ENCODE assay signal across 13 mouse cellular contexts in genomic region chr1:189744914-189745710, GRCm38 (mm10). TPM values are rescaled to one million over a fixed set of nuclear protein-coding genes. Genes with fewer than 3 reads are reported as not detected.
DNase-seq lines count a peak whose midpoint lies in the region; ATAC-seq and TF ChIP-seq lines count a peak whose summit lies in the region.
"Had no signal": no experiment of that assay in that cellular context is flagged by ENCODE, and none has a peak within 500 bp of the region (broad histone marks: within the 10 kb centered on the region; RNA-seq: fewer than 3 reads in every experiment).

No protein-coding gene starts in this region.

- peak overlapping the region; percentile 4 for H3K27ac ChIP-seq in forebrain, embryonic 10.5 days
- no peak overlapping the region for H3K27ac ChIP-seq in forebrain, embryonic 15.5 days (replicated peaks)
- peak overlapping the region; percentile 70 for H3K27ac ChIP-seq in hindbrain, embryonic 10.5 days
- H3K27ac ChIP-seq in hindbrain, postnatal 0 days, result no peak overlapping the region
- no peak overlapping the region for H3K27ac ChIP-seq in neural tube, embryonic 15.5 days (replicated peaks)
- H3K27ac ChIP-seq: hindbrain, embryonic 14.5 days; layer of hippocampus, adult 2 months; liver, embryonic 15.5 days; stomach, postnatal 0 days had no signal

- H3K4me3 ChIP-seq in forebrain, embryonic 10.5 days, result no peak overlapping the region
- H3K4me3 ChIP-seq in forebrain, embryonic 15.5 days, result no peak overlapping the region
- H3K4me3 ChIP-seq in hindbrain, embryonic 10.5 days, result no peak overlapping the region
- H3K4me3 ChIP-seq in hindbrain, postnatal 0 days (ENCODE audit: low read length), result no peak overlapping the region
- no peak overlapping the region for H3K4me3 ChIP-seq in neural tube, embryonic 15.5 days (replicated peaks)
- H3K4me3 ChIP-seq: layer of hippocampus, adult 2 months; liver, embryonic 15.5 days had no signal

- no peak overlapping the region for H3K4me2 ChIP-seq in forebrain, embryonic 15.5 days (replicated peaks)
- H3K4me2 ChIP-seq in hindbrain, postnatal 0 days (ENCODE audit: low read depth, low read length), result no peak overlapping the region
- H3K4me2 ChIP-seq in neural tube, embryonic 15.5 days, result no peak overlapping the region
- H3K4me2 ChIP-seq: hindbrain, embryonic 14.5 days; liver, embryonic 15.5 days had no signal

- H3K9ac ChIP-seq in forebrain, embryonic 15.5 days (replicated peaks), result no peak overlapping the region
- no peak overlapping the region for H3K9ac ChIP-seq in hindbrain, postnatal 0 days (replicated peaks; ENCODE audit: low read length)
- no peak overlapping the region for H3K9ac ChIP-seq in neural tube, embryonic 15.5 days (replicated peaks)
- H3K9ac ChIP-seq: hindbrain, embryonic 14.5 days; liver, embryonic 15.5 days had no signal

- H3K27me3 ChIP-seq in forebrain, embryonic 10.5 days (ENCODE audit: poor library complexity, severe bottlenecking), result no peaks in the 10 kb centered on the region
- no peaks in the 10 kb centered on the region for H3K27me3 ChIP-seq in forebrain, embryonic 15.5 days
- no peaks in the 10 kb centered on the region for H3K27me3 ChIP-seq in hindbrain, embryonic 10.5 days (ENCODE audit: insufficient read depth, poor library complexity, severe bottlenecking)
- H3K27me3 ChIP-seq in hindbrain, postnatal 0 days (ENCODE audit: insufficient read depth, low read length), result no peaks in the 10 kb centered on the region
- no peaks in the 10 kb centered on the region for H3K27me3 ChIP-seq in neural tube, embryonic 15.5 days (replicated peaks)

- H3K36me3 ChIP-seq in forebrain, embryonic 10.5 days (replicated peaks), result 0 out of 2 replicates have a peak, but pooled peaks cover 5% of the 10 kb centered on the region
- no peaks in the 10 kb centered on the region for H3K36me3 ChIP-seq in forebrain, embryonic 15.5 days
- peaks cover 8% of the 10 kb centered on the region; the same call in 1 of the 2 replicates for H3K36me3 ChIP-seq in hindbrain, embryonic 10.5 days
- H3K36me3 ChIP-seq in hindbrain, postnatal 0 days (ENCODE audit: insufficient read depth, low read length), result no peaks in the 10 kb centered on the region
- no peaks in the 10 kb centered on the region for H3K36me3 ChIP-seq in neural tube, embryonic 15.5 days
- H3K36me3 ChIP-seq: liver, embryonic 15.5 days had no signal

- no peak for ATAC-seq in forebrain, embryonic 15.5 days (replicated peaks)
- ATAC-seq in hindbrain, postnatal 0 days, result no peak
- no peak for ATAC-seq in neural tube, embryonic 15.5 days (ENCODE audit: low FRiP score)

- 67% methylated on average over 4 of the region's 4 CpGs for WGBS in forebrain, embryonic 10.5 days
- WGBS in forebrain, embryonic 15.5 days, result 73% methylated on average over 4 of the region's 4 CpGs
- WGBS in hindbrain, embryonic 10.5 days, result 55% methylated on average over 4 of the region's 4 CpGs
- WGBS in hindbrain, postnatal 0 days, result 62% methylated on average over 4 of the region's 4 CpGs
- WGBS in neural tube, embryonic 15.5 days, result 71% methylated on average over 4 of the region's 4 CpGs

- peaks cover 9% of the 10 kb centered on the region for H3K4me1 ChIP-seq in forebrain, embryonic 10.5 days
- H3K4me1 ChIP-seq in forebrain, embryonic 15.5 days, result no peaks in the 10 kb centered on the region
- peaks cover 13% of the 10 kb centered on the region for H3K4me1 ChIP-seq in hindbrain, embryonic 10.5 days (replicated peaks)
- H3K4me1 ChIP-seq in hindbrain, postnatal 0 days (ENCODE audit: insufficient read depth, low read length), result no peaks in the 10 kb centered on the region
- H3K4me1 ChIP-seq in neural tube, embryonic 15.5 days, result no peaks in the 10 kb centered on the region
- H3K4me1 ChIP-seq: liver, embryonic 15.5 days had no signal

- no peak for DNase-seq in forebrain, embryonic 10.5 days (ENCODE audit: extremely low spot score, low spot score)
- DNase-seq in hindbrain, embryonic 10.5 days (ENCODE audit: low spot score), result no peak
- no peak for DNase-seq in hindbrain, postnatal 0 days (ENCODE audit: low spot score)
- DNase-seq in neural tube, embryonic 10.5 days (ENCODE audit: extremely low spot score, low spot score), result peak; percentile 23
- DNase-seq in spleen, postnatal 4 days (ENCODE audit: low spot score in 2 of 2), result no peak
- no peak for DNase-seq in ovary, postnatal 36 days (ENCODE audit: low spot score)
- DNase-seq: cerebellum, postnatal 14 days had no signal

- no peaks in the 10 kb centered on the region for H3K9me3 ChIP-seq in forebrain, embryonic 10.5 days
- H3K9me3 ChIP-seq in forebrain, embryonic 15.5 days, result no peaks in the 10 kb centered on the region
- H3K9me3 ChIP-seq in hindbrain, embryonic 10.5 days, result no peaks in the 10 kb centered on the region
- H3K9me3 ChIP-seq in hindbrain, postnatal 0 days (ENCODE audit: low read length), result no peaks in the 10 kb centered on the region
- H3K9me3 ChIP-seq in neural tube, embryonic 15.5 days (replicated peaks), result no peaks in the 10 kb centered on the region
- H3K9me3 ChIP-seq: liver, embryonic 15.5 days had no signal

- no peak for TF ChIP-seq CTCF in hindbrain, postnatal 0 days (IDR thresholded peaks at IDR 0.05; ENCODE audit: low read depth)

RNA-seq across cellular contexts. Expression of gene Ptpn14, which starts 17.0 kb away (rescaled TPM):
- 4.9 and 5.6 TPM in 2 replicates for polyA plus RNA-seq in forebrain, embryonic 10.5 days (2016; fragmentation: Nextera tagmentation; extraction: Ambion mirVana)
- polyA plus RNA-seq in forebrain, embryonic 15.5 days (2015; fragmentation: Nextera tagmentation; extraction: Ambion mirVana), result 0.64 and 0.96 TPM in 2 replicates
- 5.0 and 5.1 TPM in 2 replicates for polyA plus RNA-seq in hindbrain, embryonic 10.5 days (2016; fragmentation: Nextera tagmentation; extraction: Ambion mirVana)
- total RNA-seq in hindbrain, postnatal 0 days (2014; rRNA removed), result 8.2 and 8.9 TPM in 2 replicates
- 1.4 and 1.6 TPM in 2 replicates for polyA plus RNA-seq in hindbrain, postnatal 0 days (2015; fragmentation: Nextera tagmentation; extraction: Ambion mirVana)
- polyA plus RNA-seq in neural tube, embryonic 15.5 days (2015; fragmentation: Nextera tagmentation; extraction: Ambion mirVana), result 1.4 and 4.8 TPM in 2 replicates

RNA-seq across cellular contexts. Expression of gene Cenpf, which starts 57.2 kb away (rescaled TPM):
- polyA plus RNA-seq in forebrain, embryonic 10.5 days (2016; fragmentation: Nextera tagmentation; extraction: Ambion mirVana), result 131 and 136 TPM in 2 replicates
- polyA plus RNA-seq in forebrain, embryonic 15.5 days (2015; fragmentation: Nextera tagmentation; extraction: Ambion mirVana), result 56.3 and 57.7 TPM in 2 replicates
- 71.0 and 122 TPM in 2 replicates for polyA plus RNA-seq in hindbrain, embryonic 10.5 days (2016; fragmentation: Nextera tagmentation; extraction: Ambion mirVana)
- total RNA-seq in hindbrain, postnatal 0 days (2014; rRNA removed), result 4.8 and 5.4 TPM in 2 replicates
- polyA plus RNA-seq in hindbrain, postnatal 0 days (2015; fragmentation: Nextera tagmentation; extraction: Ambion mirVana), result 22.5 and 26.9 TPM in 2 replicates
- 11.2 and 24.1 TPM in 2 replicates for polyA plus RNA-seq in neural tube, embryonic 15.5 days (2015; fragmentation: Nextera tagmentation; extraction: Ambion mirVana)

Comparison
In these comparisons a context has a peak if more than half of its experiments do, and no peak if none do; other contexts are left out.
1. H3K27ac ChIP-seq: peak in forebrain, embryonic 10.5 days (single experiment) and hindbrain, embryonic 10.5 days (single experiment); none in forebrain, embryonic 15.5 days (single experiment), hindbrain, postnatal 0 days (single experiment) and neural tube, embryonic 15.5 days (single experiment).